In genomic region chr19:59942716-59943321, GRCm38 (mm10) we compare ENCODE assay signal across 8 mouse cellular contexts. TPM values are rescaled to one million over a fixed set of nuclear protein-coding genes. Genes with fewer than 3 reads are reported as not detected.
DNase-seq lines count a peak whose midpoint lies in the region; ATAC-seq lines count a peak whose summit lies in the region.

No protein-coding gene starts in this region.

- H3K27me3 ChIP-seq in neural tube, embryonic 11.5 days (ENCODE audit: control insufficient read depth, insufficient read depth, low read length): no peaks in the 10 kb centered on the region
- no peaks in the 10 kb centered on the region for H3K27me3 ChIP-seq in heart, embryonic 16.5 days (ENCODE audit: control insufficient read depth, insufficient read depth, low read length)
- H3K27me3 ChIP-seq in limb, embryonic 13.5 days: no peaks in the 10 kb centered on the region
- H3K27me3 ChIP-seq in neural tube, embryonic 12.5 days (replicated peaks): no peaks in the 10 kb centered on the region

- H3K4me1 ChIP-seq in neural tube, embryonic 11.5 days (ENCODE audit: control insufficient read depth, insufficient read depth, low read length): no peaks in the 10 kb centered on the region
- peaks cover 2% of the 10 kb centered on the region; the same call in 1 of the 2 replicates for H3K4me1 ChIP-seq in brown adipose tissue, adult 24 weeks (ENCODE audit: control insufficient read depth, insufficient read depth, insufficient read length, low read length)
- H3K4me1 ChIP-seq in heart, embryonic 16.5 days (ENCODE audit: control insufficient read depth, insufficient read depth, low read length): 0 out of 2 replicates have a peak, but pooled peaks cover 4% of the 10 kb centered on the region
- peaks cover 33% of the 10 kb centered on the region for H3K4me1 ChIP-seq in limb, embryonic 13.5 days
- H3K4me1 ChIP-seq in neural tube, embryonic 12.5 days: 0 out of 2 replicates have a peak, but pooled peaks cover 2% of the 10 kb centered on the region

- H3K9ac ChIP-seq in neural tube, embryonic 11.5 days (ENCODE audit: low read length): peak overlapping the region; percentile 94
- peak overlapping the region; percentile 74 for H3K9ac ChIP-seq in heart, embryonic 16.5 days (ENCODE audit: low read length)
- peak overlapping the region; percentile 90 for H3K9ac ChIP-seq in limb, embryonic 13.5 days
- peak overlapping the region; percentile 92 for H3K9ac ChIP-seq in neural tube, embryonic 12.5 days

- peak overlapping the region; percentile 76 for H3K4me3 ChIP-seq in neural tube, embryonic 11.5 days (ENCODE audit: low read depth, low read length)
- H3K4me3 ChIP-seq in brown adipose tissue, adult 24 weeks (ENCODE audit: insufficient read depth, low read depth, low read length): peak overlapping the region; percentile 93
- H3K4me3 ChIP-seq in heart, embryonic 16.5 days (ENCODE audit: low read length): peak overlapping the region; percentile 73
- peak overlapping the region; percentile 78 for H3K4me3 ChIP-seq in limb, embryonic 13.5 days
- H3K4me3 ChIP-seq in neural tube, embryonic 12.5 days: peak overlapping the region; percentile 89

- intact Hi-C loops in gastrocnemius, postnatal 14 days (cut with DNase I; ENCODE audit: low total_unique reads): no loop called here

- no peaks in the 10 kb centered on the region for H3K9me3 ChIP-seq in neural tube, embryonic 11.5 days (ENCODE audit: control insufficient read depth, low read length)
- no peaks in the 10 kb centered on the region for H3K9me3 ChIP-seq in heart, embryonic 16.5 days (replicated peaks; ENCODE audit: control insufficient read depth, low read length)
- H3K9me3 ChIP-seq in limb, embryonic 13.5 days: no peaks in the 10 kb centered on the region
- H3K9me3 ChIP-seq in neural tube, embryonic 12.5 days: no peaks in the 10 kb centered on the region

- under 1% methylated on average over 26 of the region's 27 CpGs for WGBS in neural tube, embryonic 11.5 days
- 3% methylated on average over 22 of the region's 27 CpGs for WGBS in heart, embryonic 16.5 days
- 2% methylated on average over 26 of the region's 27 CpGs for WGBS in limb, embryonic 13.5 days
- 2% methylated on average over 27 of the region's 27 CpGs for WGBS in neural tube, embryonic 12.5 days

- no peaks in the 10 kb centered on the region for H3K36me3 ChIP-seq in neural tube, embryonic 11.5 days (ENCODE audit: control insufficient read depth, insufficient read depth, low read length)
- no peaks in the 10 kb centered on the region for H3K36me3 ChIP-seq in heart, embryonic 16.5 days (ENCODE audit: control insufficient read depth, insufficient read depth)
- H3K36me3 ChIP-seq in limb, embryonic 13.5 days: no peaks in the 10 kb centered on the region
- H3K36me3 ChIP-seq in neural tube, embryonic 12.5 days: no peaks in the 10 kb centered on the region

- peak; percentile 21 for DNase-seq in neural tube, embryonic 11.5 days (ENCODE audit: low spot score)
- DNase-seq in neural tube, embryonic 10.5 days (ENCODE audit: extremely low spot score, low spot score): no peak
- DNase-seq in spleen, postnatal 36 days (ENCODE audit: low spot score in 2 of 2): no peak
- DNase-seq in gastrocnemius, postnatal 14 days: no peak

- peak; percentile 82 for ATAC-seq in neural tube, embryonic 11.5 days (ENCODE audit: insufficient read depth, low FRiP score, low TSS enrichment)
- peak; percentile 78 for ATAC-seq in heart, embryonic 16.5 days (replicated peaks; ENCODE audit: extremely low read depth, insufficient read depth, low FRiP score)
- peak; percentile 74 for ATAC-seq in limb, embryonic 13.5 days (ENCODE audit: low FRiP score, low read depth)
- ATAC-seq in neural tube, embryonic 12.5 days (ENCODE audit: low FRiP score, low read depth): peak; percentile 86

- H3K27ac ChIP-seq in neural tube, embryonic 11.5 days (ENCODE audit: low read depth, low read length): peak overlapping the region; percentile 89
- peak overlapping the region; percentile 91 for H3K27ac ChIP-seq in brown adipose tissue, adult 24 weeks (replicated peaks; ENCODE audit: low read depth, low read length)
- peak overlapping the region; percentile 81 for H3K27ac ChIP-seq in heart, embryonic 16.5 days (ENCODE audit: low read length)
- peak overlapping the region; percentile 88 for H3K27ac ChIP-seq in limb, embryonic 13.5 days
- H3K27ac ChIP-seq in neural tube, embryonic 12.5 days: peak overlapping the region; percentile 86

- H3K4me2 ChIP-seq in neural tube, embryonic 11.5 days (ENCODE audit: low read depth): peak overlapping the region; percentile 62
- peak overlapping the region; percentile 73 for H3K4me2 ChIP-seq in heart, embryonic 16.5 days (ENCODE audit: low read depth, low read length)
- H3K4me2 ChIP-seq in limb, embryonic 13.5 days (replicated peaks): peak overlapping the region; percentile 77
- peak overlapping the region; percentile 69 for H3K4me2 ChIP-seq in neural tube, embryonic 12.5 days (replicated peaks)

RNA-seq across cellular contexts. Expression of gene Rab11fip2, which starts 0.6 kb away (rescaled TPM):
- polyA plus RNA-seq in neural tube, embryonic 11.5 days (2014; fragmentation: Nextera tagmentation; extraction: Ambion mirVana): 3.4 and 3.7 TPM in 2 replicates
- polyA plus RNA-seq in brown adipose tissue, adult 24 weeks (2012; ENCODE audit: insufficient read depth, insufficient read length, missing spikeins): 6.2 and 11.5 TPM in 2 replicates
- polyA plus RNA-seq in heart, embryonic 16.5 days (2015; fragmentation: Nextera tagmentation; extraction: Ambion mirVana): 1.8 and 1.9 TPM in 2 replicates
- polyA plus RNA-seq in limb, embryonic 13.5 days (2015; fragmentation: Nextera tagmentation; extraction: Ambion mirVana): 7.8 and 8.1 TPM in 2 replicates
- 5.4 and 5.8 TPM in 2 replicates for polyA plus RNA-seq in neural tube, embryonic 12.5 days (2016; fragmentation: Nextera tagmentation; extraction: Ambion mirVana)
- total RNA-seq in gastrocnemius, postnatal 14 days (2021): 10 to 100 TPM; 10.5 to 11.2 TPM
